Mouse (Mus musculus) embryonic fibroblast, embryonic 13.5 days (primary cell): ENCODE measurements at regions not wholly inside any gene's neighbourhood (a gene's known extent, or its start where the extent isn't known, plus 50 kb on each side); places are given as distances from the start of the nearest gene placed in this dataset.

Source experiments
- H3K27ac ChIP-seq: 2 replicates; pipeline ENCODE4 v1.5.1; 2012; ENCODE audit warnings: low read length, control low read depth, inconsistent platforms; ENCODE audit not compliant: insufficient read depth
- H3K4me1 ChIP-seq: 2 replicates; pipeline ENCODE4 v1.6.1; 2011; ENCODE audit warnings: low read length; ENCODE audit not compliant: control insufficient read depth, insufficient read depth
- H3K4me3 ChIP-seq: 2 replicates; pipeline ENCODE4 v1.5.1; 2011; ENCODE audit warnings: mild to moderate bottlenecking, control low read depth, low read length; ENCODE audit not compliant: insufficient read depth
- CTCF ChIP-seq: IDR thresholded peaks from 2 replicates; pipeline ENCODE4 v1.5.1; 2011; ENCODE audit warnings: mild to moderate bottlenecking, control low read depth, low read length, moderate library complexity, borderline replicate concordance; ENCODE audit not compliant: insufficient read depth
- POLR2A ChIP-seq: IDR thresholded peaks from 2 replicates; pipeline ENCODE4 v1.6.1; 2011; ENCODE audit warnings: low read depth, mild to moderate bottlenecking, control low read depth, low read length, moderate library complexity

- H3K4me1 ChIP-seq: no peaks in the 10 kb centered on the region; the same call in 1 of the 2 replicates
- no peak for TF ChIP-seq CTCF
- no peak for TF ChIP-seq POLR2A
- no peak overlapping the region for H3K4me3 ChIP-seq
- no peak overlapping the region for H3K27ac ChIP-seq
These were observed 304.8 kb downstream of the Tbc1d1 start for GRCm38 (mm10) chr5:64460891-64461290.

DNA sequence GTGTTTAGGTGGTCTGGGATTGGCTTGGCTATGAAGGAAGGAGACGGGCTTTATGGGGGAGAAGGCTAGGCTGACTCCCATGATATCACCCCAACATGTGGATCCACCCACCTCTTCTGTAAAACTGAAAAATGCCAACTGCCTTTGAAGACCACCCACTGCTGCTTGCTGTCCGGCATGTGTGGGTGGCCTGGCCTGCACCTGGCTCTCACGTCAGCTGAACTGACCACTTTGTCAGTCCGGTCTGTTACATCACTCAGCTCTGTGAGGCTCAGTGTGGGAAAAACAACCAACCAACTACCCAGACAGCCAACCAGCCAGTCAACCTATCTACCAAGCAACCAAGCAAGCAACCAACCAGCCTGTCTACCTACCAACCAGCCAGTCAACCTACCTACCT is 305.5 kb downstream of the Tbc1d1 start:
- no peaks in the 10 kb centered on the region; the same call in 1 of the 2 replicates for H3K4me1 ChIP-seq
- H3K4me3 ChIP-seq: no peak overlapping the region
- TF ChIP-seq CTCF (no peak), POLR2A (no peak)
- H3K27ac ChIP-seq: no peak overlapping the region

- H3K4me3 ChIP-seq: no peak overlapping the region
- no peak overlapping the region for H3K27ac ChIP-seq
- no peaks in the 10 kb centered on the region; the same call in 1 of the 2 replicates for H3K4me1 ChIP-seq
- TF ChIP-seq POLR2A (no peak), CTCF (no peak)
These were observed 306.3 kb downstream of the Tbc1d1 start for GRCm38 (mm10) chr5:64462411-64462810.

GRCm38 (mm10) chr5:64463570-64463969 is 307.5 kb downstream of the Tbc1d1 start:
- Histone ChIP-seq H3K27ac (no peak overlapping the region), H3K4me1 (no peaks in the 10 kb centered on the region; the same call in 1 of the 2 replicates), H3K4me3 (no peak overlapping the region)
- TF ChIP-seq POLR2A (no peak), CTCF (no peak)

- Histone ChIP-seq H3K4me1 (no peaks in the 10 kb centered on the region), H3K27ac (no peak overlapping the region), H3K4me3 (no peak overlapping the region)
- TF ChIP-seq POLR2A: no peak
- TF ChIP-seq CTCF: no peak
These were observed 310.2 kb downstream of the Tbc1d1 start for GRCm38 (mm10) chr5:64466320-64466719.

- TF ChIP-seq CTCF (no peak), POLR2A (no peak)
- H3K4me3 ChIP-seq: no peak overlapping the region
- no peaks in the 10 kb centered on the region for H3K4me1 ChIP-seq
- H3K27ac ChIP-seq: no peak overlapping the region
These were observed 311.8 kb downstream of the Tbc1d1 start for GRCm38 (mm10) chr5:64467856-64468255.

- no peak overlapping the region for H3K4me3 ChIP-seq
- H3K27ac ChIP-seq: no peak overlapping the region
- no peak for TF ChIP-seq CTCF
- no peak for TF ChIP-seq POLR2A
- no peaks in the 10 kb centered on the region for H3K4me1 ChIP-seq
These were observed 312.2 kb downstream of the Tbc1d1 start for GRCm38 (mm10) chr5:64468307-64468706.

GRCm38 (mm10) chr5:64472008-64472407 is 315.9 kb downstream of the Tbc1d1 start:
- H3K4me1 ChIP-seq: no peaks in the 10 kb centered on the region
- H3K4me3 ChIP-seq: no peak overlapping the region
- no peak overlapping the region for H3K27ac ChIP-seq
- TF ChIP-seq POLR2A (no peak), CTCF (no peak)

DNA sequence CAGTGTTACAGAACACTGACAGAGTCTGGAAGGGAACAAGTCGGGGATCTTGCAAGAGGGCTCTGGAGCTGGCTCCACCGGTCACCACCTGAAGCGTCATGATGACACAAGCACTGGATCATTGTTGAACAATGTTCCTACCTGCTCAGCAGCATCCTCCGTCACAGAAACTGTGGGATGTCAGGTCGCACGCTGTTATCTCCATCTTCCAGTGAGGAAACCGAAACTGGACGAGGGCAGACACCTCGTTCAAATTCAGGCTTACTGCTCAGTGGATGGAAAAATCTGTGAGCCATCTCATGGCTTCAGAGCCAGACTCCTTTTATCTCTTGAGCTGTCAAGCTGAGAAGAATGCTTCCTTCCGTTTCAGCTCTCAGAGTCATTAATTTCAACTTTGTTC is 316.3 kb downstream of the Tbc1d1 start:
- H3K4me3 ChIP-seq: no peak overlapping the region
- H3K27ac ChIP-seq: no peak overlapping the region
- TF ChIP-seq POLR2A: no peak
- no peak for TF ChIP-seq CTCF
- H3K4me1 ChIP-seq: no peaks in the 10 kb centered on the region

- no peak overlapping the region for H3K27ac ChIP-seq
- H3K4me1 ChIP-seq: no peaks in the 10 kb centered on the region; the same call in 1 of the 2 replicates
- H3K4me3 ChIP-seq: no peak overlapping the region
- TF ChIP-seq CTCF (no peak), POLR2A (no peak)
These were observed 318.8 kb downstream of the Tbc1d1 start for GRCm38 (mm10) chr5:64474868-64475267.
